Mouse (Mus musculus) embryonic facial prominence, embryonic 13.5 days (tissue): ENCODE measurements around the gene Atp1a1. TPM values are rescaled to one million over a fixed set of nuclear protein-coding genes. Genes with fewer than 3 reads are reported as not detected.
A peak's percentile ranks its signal among the peaks of the same experiment; 100 is the strongest.

Source experiments
- ATAC-seq: fragments of 200-750 bp; cut with Nextera tagmentation; 2 replicates; pipeline ENCODE4 v1.8.0; 2017; ENCODE audit warnings: low read depth; ENCODE audit not compliant: insufficient number of reproducible peaks, insufficient read depth, low FRiP score, low TSS enrichment
- H3K27ac ChIP-seq: fragments of 300-500 bp; sonication (generic); 2 replicates; pipeline ENCODE4 v1.5.1; 2015; ENCODE audit warnings: moderate library complexity, mild to moderate bottlenecking, inconsistent platforms
- H3K27me3 ChIP-seq: fragments of 300-500 bp; sonication (generic); 2 replicates; pipeline ENCODE4 v1.6.1; 2015; ENCODE audit warnings: mild to moderate bottlenecking, inconsistent platforms
- H3K36me3 ChIP-seq: fragments of 300-500 bp; sonication (generic); 2 replicates; pipeline ENCODE4 v1.6.1; 2015; ENCODE audit warnings: mild to moderate bottlenecking, inconsistent platforms
- H3K4me1 ChIP-seq: fragments of 300-500 bp; sonication (generic); 2 replicates; pipeline ENCODE4 v1.6.1; 2015; ENCODE audit warnings: inconsistent platforms
- H3K4me2 ChIP-seq: fragments of 300-500 bp; sonication (generic); 2 replicates; pipeline ENCODE4 v1.6.1; 2015; ENCODE audit warnings: moderate library complexity, mild to moderate bottlenecking, inconsistent platforms
- H3K4me3 ChIP-seq: fragments of 300-500 bp; sonication (generic); 2 replicates; pipeline ENCODE4 v1.5.1; 2015; ENCODE audit warnings: mild to moderate bottlenecking, inconsistent platforms
- H3K9ac ChIP-seq: fragments of 300-500 bp; sonication (generic); 2 replicates; pipeline ENCODE4 v1.6.1; 2015; ENCODE audit warnings: mild to moderate bottlenecking, inconsistent platforms
- H3K9me3 ChIP-seq: fragments of 300-500 bp; sonication (generic); 2 replicates; pipeline ENCODE4 v1.6.1; 2016; ENCODE audit warnings: inconsistent platforms
- WGBS: fragments of 180-500 bp; shearing (Covaris S2); methylation state at CpG from one replicate; pipeline ENCODE4 v1.1.7; 2015; ENCODE audit warnings: mixed read lengths; 5-methylcytosine and 5-hydroxymethylcytosine counted together
- polyA plus RNA-seq: library from polyadenylated mRNA; unstranded; fragments of >200 nt; fragmentation: Nextera tagmentation; extraction: Ambion mirVana; gene quantifications from 2 replicates; pipeline ENCODE4 v1.2.1, GENCODE M21; 2015

Atp1a1 gene
- polyA plus RNA-seq, 1 experiment from 2014 or later, result 61.7 TPM

DNA sequence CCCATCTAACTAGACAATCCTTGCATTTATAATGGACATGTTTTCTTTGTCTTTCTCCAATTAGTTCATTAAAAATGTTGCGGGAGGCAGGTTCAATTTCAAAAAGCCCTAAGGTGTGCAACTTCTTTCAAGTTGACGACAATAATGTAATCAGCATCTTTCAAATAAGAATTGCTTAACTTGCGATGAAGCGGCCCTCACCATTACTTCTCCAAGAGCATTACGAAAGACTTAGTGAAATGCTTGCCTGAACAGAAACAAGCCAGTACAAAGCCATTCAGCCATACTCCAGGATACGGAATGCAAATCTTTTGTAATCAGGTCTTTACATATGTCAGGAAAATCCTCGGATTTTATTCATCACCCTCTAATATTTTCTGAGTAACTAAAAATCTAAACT lies 32.0 kb upstream of the Atp1a1 start:
- ATAC-seq, result no peak
- no peak overlapping the region for H3K9ac ChIP-seq
- WGBS, result 77% methylated on average over 7 of the region's 7 CpGs
- H3K4me3 ChIP-seq, result no peak overlapping the region
- H3K4me2 ChIP-seq, result no peak overlapping the region
- no peaks in the 10 kb centered on the region for H3K4me1 ChIP-seq
- H3K27me3 ChIP-seq, result no peaks in the 10 kb centered on the region
- H3K27ac ChIP-seq, result no peak overlapping the region
- H3K36me3 ChIP-seq, result no peaks in the 10 kb centered on the region
- no peaks in the 10 kb centered on the region for H3K9me3 ChIP-seq

DNA sequence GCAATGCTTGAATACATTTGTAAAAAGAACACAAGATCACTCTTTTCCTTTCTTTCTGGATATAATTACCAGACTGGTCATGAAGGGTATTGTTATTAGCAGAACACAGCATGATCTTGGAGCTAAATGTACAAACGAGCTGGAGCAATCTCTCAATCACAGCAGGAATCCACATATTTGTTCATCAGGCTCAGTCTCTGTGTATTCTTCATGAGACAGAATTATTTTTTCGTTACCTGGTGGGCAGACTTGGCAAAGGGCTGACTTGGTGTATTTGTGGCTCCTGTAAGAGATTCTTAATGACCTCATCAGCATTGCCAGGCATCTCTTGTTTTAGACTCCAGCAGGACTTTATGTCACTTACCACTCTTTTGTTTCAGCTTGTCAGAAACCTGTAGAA lies 31.6 kb upstream of the Atp1a1 start:
- Histone ChIP-seq H3K4me2 (no peak overlapping the region), H3K36me3 (no peaks in the 10 kb centered on the region), H3K9ac (no peak overlapping the region), H3K9me3 (no peaks in the 10 kb centered on the region), H3K27me3 (no peaks in the 10 kb centered on the region), H3K27ac (no peak overlapping the region), H3K4me3 (no peak overlapping the region), H3K4me1 (no peaks in the 10 kb centered on the region)
- WGBS, result 70% methylated on average over 2 of the region's 2 CpGs
- no peak for ATAC-seq

DNA sequence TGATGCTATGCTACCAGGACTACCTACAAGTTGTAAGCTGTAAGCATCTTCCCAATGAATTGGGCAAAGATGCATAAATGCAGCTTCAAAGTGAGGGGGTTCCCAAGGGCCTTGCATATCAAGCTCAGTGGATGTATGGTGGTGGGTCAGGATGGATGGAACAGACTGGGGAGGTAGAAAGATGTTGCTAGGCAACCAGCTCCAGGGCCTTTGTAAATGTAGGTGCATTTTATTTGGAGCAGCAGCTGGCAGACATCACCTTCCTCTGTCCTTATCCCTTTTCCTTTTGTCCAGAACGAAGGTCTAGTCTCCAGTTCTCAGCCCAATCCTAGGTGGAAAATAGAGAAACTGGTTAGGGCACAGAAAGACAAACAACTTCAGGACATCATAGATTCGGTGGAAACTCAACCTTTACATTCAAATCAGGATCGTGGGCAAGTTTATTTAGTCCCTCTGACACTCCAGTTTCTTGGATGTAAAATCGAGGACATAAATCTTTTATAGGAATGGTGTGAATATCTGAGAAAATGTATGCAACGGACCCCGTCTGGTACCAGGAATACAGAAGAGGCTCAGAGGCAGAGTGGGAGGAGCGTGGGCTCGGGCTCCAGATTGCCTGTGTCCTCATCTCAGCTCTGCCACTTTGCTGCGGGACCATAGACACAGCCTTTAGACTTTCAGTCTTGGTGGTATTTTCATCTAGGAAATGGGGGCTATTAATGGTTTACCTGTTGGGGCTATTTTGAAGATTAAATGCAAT lies 29.8 kb upstream of the Atp1a1 start:
- H3K4me1 ChIP-seq, result no peaks in the 10 kb centered on the region
- H3K4me2 ChIP-seq, result no peak overlapping the region
- no peaks in the 10 kb centered on the region for H3K36me3 ChIP-seq
- WGBS, result 87% methylated on average over 9 of the region's 9 CpGs
- no peaks in the 10 kb centered on the region for H3K27me3 ChIP-seq
- no peak overlapping the region for H3K27ac ChIP-seq
- ATAC-seq, result no peak
- H3K9ac ChIP-seq, result no peak overlapping the region
- no peaks in the 10 kb centered on the region for H3K9me3 ChIP-seq
- no peak overlapping the region for H3K4me3 ChIP-seq

DNA sequence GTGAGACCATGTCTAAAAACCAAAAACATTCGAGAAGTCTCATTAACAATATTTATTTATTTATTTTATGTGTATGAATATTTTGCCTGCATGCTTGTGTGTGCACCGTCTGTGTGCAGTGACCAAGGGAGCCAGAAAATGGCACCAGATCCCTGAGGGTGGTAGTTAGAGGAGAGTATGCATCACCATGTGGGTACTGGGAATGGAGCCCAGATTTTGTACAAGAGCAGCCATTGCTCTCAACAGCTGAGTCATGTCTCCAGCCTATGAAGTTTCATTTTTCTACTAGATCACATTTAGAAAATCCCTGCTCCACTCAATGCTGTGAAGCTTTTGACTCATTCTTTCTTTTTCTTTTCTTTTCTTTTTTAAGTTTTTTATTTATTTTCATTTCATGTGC lies 23.8 kb upstream of the Atp1a1 start:
- no peaks in the 10 kb centered on the region for H3K9me3 ChIP-seq
- no peaks in the 10 kb centered on the region for H3K4me1 ChIP-seq
- H3K4me3 ChIP-seq, result no peak overlapping the region
- 80% methylated on average over 2 of the region's 2 CpGs for WGBS
- H3K4me2 ChIP-seq, result no peak overlapping the region
- no peaks in the 10 kb centered on the region for H3K27me3 ChIP-seq
- H3K9ac ChIP-seq, result no peak overlapping the region
- ATAC-seq, result no peak
- no peak overlapping the region for H3K27ac ChIP-seq
- no peaks in the 10 kb centered on the region for H3K36me3 ChIP-seq

DNA sequence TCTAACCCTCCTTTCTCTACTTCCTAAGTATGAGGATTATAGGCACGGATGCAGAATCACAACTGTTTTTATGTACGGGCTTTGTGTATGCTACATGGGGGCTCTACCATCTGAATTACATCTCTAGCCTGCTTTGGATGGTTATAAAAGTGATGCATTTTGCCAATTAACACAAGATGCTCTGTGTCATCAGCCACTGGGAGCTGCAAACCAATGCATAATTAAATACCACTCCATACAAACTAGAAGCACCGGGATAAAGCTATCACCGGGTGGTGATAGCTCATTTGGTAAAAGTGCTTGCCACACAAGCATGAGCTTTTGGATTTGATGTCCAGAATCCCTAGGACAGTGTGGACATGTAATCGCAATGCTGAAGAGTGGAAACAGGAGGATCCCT lies 19.8 kb upstream of the Atp1a1 start:
- ATAC-seq, result no peak
- Histone ChIP-seq H3K4me3 (no peak overlapping the region), H3K27me3 (no peaks in the 10 kb centered on the region), H3K9me3 (no peaks in the 10 kb centered on the region), H3K36me3 (no peaks in the 10 kb centered on the region), H3K9ac (no peak overlapping the region), H3K4me2 (no peak overlapping the region), H3K27ac (no peak overlapping the region), H3K4me1 (no peaks in the 10 kb centered on the region)
- WGBS, result 89% methylated on average over 5 of the region's 5 CpGs

DNA sequence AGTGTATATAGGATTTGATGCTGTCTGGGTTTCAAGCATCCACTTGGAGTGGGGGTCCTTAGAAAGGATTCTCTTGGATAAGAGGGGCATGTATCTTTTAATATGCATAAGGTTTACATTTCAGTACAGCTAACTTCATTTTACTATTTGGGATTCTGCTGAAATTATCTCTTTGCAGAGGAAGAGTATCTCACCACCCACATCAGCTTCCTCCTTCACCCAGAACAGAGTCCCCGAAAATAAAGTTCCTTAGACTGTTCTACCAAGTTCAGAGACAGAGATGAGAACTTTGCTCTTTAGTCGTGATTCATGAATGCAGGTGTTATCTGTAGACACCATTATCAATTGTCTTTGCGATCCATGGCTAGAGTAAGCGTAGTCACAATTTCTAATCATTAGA lies 14.5 kb upstream of the Atp1a1 start:
- Histone ChIP-seq H3K4me3 (no peak overlapping the region), H3K9ac (no peak overlapping the region), H3K27ac (no peak overlapping the region), H3K9me3 (no peaks in the 10 kb centered on the region), H3K4me1 (no peaks in the 10 kb centered on the region), H3K36me3 (no peaks in the 10 kb centered on the region), H3K27me3 (no peaks in the 10 kb centered on the region), H3K4me2 (no peak overlapping the region)
- no peak for ATAC-seq
- WGBS, result 88% methylated on average over 4 of the region's 4 CpGs

DNA sequence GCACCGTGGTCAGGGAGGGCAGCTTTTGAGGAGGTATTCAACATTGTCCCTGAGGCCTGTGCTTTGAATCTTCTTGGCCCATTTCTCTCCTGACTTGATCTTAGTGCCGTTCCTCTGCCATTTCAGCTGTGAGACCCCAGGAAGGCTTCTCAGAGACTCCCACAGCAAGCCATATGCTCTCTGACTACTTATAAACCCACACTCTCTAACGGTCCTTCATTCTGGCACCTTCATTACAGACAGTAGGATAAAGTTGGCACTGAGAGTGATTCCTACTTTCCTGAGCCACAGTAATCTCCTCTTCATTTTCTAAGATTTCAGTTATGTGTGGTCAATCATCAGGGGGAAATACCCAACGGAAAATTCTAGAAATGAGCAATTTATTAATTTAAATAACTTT lies 14.0 kb upstream of the Atp1a1 start:
- 83% methylated on average over 4 of the region's 4 CpGs for WGBS
- Histone ChIP-seq H3K4me2 (no peak overlapping the region), H3K4me3 (no peak overlapping the region), H3K27me3 (no peaks in the 10 kb centered on the region), H3K9ac (no peak overlapping the region), H3K9me3 (no peaks in the 10 kb centered on the region), H3K4me1 (no peaks in the 10 kb centered on the region), H3K27ac (no peak overlapping the region), H3K36me3 (no peaks in the 10 kb centered on the region)
- ATAC-seq, result no peak

DNA sequence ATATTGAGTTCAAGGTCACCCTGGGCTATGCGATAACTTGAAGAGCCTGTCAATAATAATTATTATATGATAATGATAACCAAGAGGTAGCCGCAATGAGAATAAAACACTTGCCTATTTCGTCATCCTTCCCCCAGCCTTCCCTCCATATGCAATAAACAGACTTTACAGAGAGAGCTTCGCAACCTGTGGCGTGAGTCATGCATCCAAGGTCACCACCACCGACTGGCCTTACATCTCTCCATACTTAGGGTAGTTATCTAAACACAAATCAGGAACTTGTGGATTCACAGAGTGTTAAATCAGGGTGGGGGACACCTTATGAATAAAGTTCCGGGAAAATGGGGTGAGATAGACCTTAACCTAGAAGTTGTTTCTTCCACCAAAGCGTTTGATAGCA lies 13.0 kb upstream of the Atp1a1 start:
- no peaks in the 10 kb centered on the region for H3K36me3 ChIP-seq
- no peaks in the 10 kb centered on the region for H3K27me3 ChIP-seq
- H3K4me1 ChIP-seq, result peaks cover 3% of the 10 kb centered on the region
- no peak for ATAC-seq
- no peak overlapping the region for H3K4me3 ChIP-seq
- no peak overlapping the region for H3K27ac ChIP-seq
- no peak overlapping the region for H3K9ac ChIP-seq
- WGBS, result 89% methylated on average over 8 of the region's 8 CpGs
- H3K9me3 ChIP-seq, result no peaks in the 10 kb centered on the region
- no peak overlapping the region for H3K4me2 ChIP-seq

DNA sequence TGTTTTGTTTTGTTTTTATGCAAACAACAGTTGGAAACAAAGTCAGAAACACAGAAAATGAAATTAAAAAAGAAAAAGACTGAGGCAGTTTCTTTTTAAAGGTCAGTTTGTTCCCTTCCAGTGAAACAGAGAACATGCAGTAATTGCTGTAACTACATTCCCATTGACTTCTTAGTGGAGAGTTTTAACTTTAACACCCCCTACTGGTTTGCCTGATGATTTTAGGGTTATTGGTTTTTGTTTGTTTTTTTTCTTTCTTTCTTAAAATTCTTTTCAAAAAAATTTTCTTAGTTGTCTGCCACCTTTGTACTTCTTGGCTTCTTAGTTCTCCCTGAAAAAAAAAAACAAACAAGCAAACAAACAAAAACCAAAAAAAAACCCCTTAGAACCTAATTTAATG lies 12.5 kb upstream of the Atp1a1 start:
- Histone ChIP-seq H3K9ac (no peak overlapping the region), H3K9me3 (no peaks in the 10 kb centered on the region), H3K4me1 (peaks cover 7% of the 10 kb centered on the region), H3K27ac (no peak overlapping the region), H3K36me3 (no peaks in the 10 kb centered on the region), H3K4me2 (no peak overlapping the region), H3K27me3 (no peaks in the 10 kb centered on the region), H3K4me3 (no peak overlapping the region)
- ATAC-seq, result no peak

DNA sequence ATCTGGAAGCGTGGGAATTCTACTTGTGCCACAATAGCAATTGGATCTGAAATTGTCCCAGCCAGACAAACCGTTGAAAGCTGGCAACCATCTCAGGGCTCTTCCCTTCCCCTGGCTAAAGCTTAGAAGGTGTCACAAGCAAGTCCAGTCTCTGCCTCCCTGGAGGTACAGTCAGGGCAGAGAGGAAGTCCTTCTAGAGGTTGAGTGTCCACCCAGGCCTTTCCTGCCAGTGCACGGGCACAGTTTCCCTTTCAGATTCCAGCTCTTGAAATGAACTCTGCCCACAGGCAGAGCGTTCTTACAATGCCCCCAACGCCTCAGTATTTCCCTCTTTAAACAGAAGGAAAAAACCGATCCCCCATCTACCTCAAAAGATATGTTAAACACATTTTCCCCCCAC lies 11.4 kb upstream of the Atp1a1 start:
- Histone ChIP-seq H3K36me3 (no peaks in the 10 kb centered on the region), H3K4me3 (no peak overlapping the region), H3K27me3 (no peaks in the 10 kb centered on the region), H3K9ac (no peak overlapping the region), H3K27ac (peak overlapping the region; percentile 9; the same call in 1 of the 2 replicates), H3K9me3 (no peaks in the 10 kb centered on the region), H3K4me1 (peaks cover 19% of the 10 kb centered on the region), H3K4me2 (no peak overlapping the region)
- 75% methylated on average over 6 of the region's 6 CpGs for WGBS
- ATAC-seq, result no peak

DNA sequence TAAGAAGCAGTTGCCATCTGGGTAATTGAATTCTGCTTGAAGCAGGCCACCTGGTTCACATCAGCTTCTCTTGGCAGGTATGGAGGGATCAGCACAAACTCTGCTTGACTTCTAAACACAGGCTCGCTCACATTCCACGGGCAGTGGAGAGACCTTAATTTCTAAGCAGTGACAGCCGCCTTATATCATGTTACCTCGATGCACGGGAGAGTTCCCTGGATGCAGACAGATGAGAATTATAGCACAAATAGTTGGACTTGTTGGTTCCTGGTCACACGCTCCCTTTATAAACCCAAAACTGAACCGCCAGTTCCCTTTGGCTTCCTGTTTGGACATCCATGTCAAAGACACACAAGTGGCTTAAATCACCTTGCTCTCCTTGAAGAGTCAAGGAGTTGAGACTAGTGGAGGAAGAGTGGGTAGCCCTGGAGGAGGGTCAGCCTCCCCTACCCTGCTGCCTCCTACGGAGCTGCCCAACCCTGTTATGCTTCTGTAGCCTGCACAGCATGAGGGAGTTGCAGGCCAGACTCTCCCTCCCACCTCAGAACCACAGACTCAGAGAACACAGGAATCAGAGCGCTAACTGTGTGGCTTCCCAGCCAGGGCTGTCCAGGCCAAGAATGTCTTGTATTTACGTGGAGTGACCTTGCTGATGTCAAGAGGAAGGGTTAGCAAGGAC lies 7.5 kb upstream of the Atp1a1 start:
- H3K4me2 ChIP-seq, result peak overlapping the region; percentile 26; the same call in 1 of the 2 replicates
- no peaks in the 10 kb centered on the region for H3K27me3 ChIP-seq
- H3K4me3 ChIP-seq, result no peak overlapping the region
- ATAC-seq, result peak; percentile 69; the same call in 1 of the 2 replicates
- no peaks in the 10 kb centered on the region for H3K36me3 ChIP-seq
- WGBS, result 16% methylated on average over 10 of the region's 10 CpGs
- no peak overlapping the region for H3K9ac ChIP-seq
- H3K27ac ChIP-seq, result peak overlapping the region; percentile 80
- peaks cover 22% of the 10 kb centered on the region for H3K4me1 ChIP-seq
- H3K9me3 ChIP-seq, result no peaks in the 10 kb centered on the region
